Mouse (Mus musculus): ENCODE data around the gene Ttll9. TPM values are rescaled to one million over a fixed set of nuclear protein-coding genes. Genes with fewer than 3 reads are reported as not detected.

The Ttll9 gene
- polyA plus RNA-seq, 1 experiment from 2014 or later: 1.2 TPM

GRCm38 (mm10) chr2:153047828-153048465 lies 85.7 kb downstream of the Ttll9 start:
- Histone ChIP-seq H3K4me2 (no peak overlapping the region), H3K27me3 (peaks cover 39% of the 10 kb centered on the region), H3K9me3 (no peaks in the 10 kb centered on the region), H3K4me3 (replicated peaks) (no peak overlapping the region), H3K9ac (no peak overlapping the region), H3K36me3 (replicated peaks) (no peaks in the 10 kb centered on the region), H3K27ac (0 out of 2 replicates have a peak overlapping the region, but pooled peaks have one; percentile 26), H3K4me1 (peaks cover 25% of the 10 kb centered on the region)
- no peak for ATAC-seq (ENCODE audit: low FRiP score)
- 41% methylated on average over 17 of the region's 17 CpGs for WGBS

DNA sequence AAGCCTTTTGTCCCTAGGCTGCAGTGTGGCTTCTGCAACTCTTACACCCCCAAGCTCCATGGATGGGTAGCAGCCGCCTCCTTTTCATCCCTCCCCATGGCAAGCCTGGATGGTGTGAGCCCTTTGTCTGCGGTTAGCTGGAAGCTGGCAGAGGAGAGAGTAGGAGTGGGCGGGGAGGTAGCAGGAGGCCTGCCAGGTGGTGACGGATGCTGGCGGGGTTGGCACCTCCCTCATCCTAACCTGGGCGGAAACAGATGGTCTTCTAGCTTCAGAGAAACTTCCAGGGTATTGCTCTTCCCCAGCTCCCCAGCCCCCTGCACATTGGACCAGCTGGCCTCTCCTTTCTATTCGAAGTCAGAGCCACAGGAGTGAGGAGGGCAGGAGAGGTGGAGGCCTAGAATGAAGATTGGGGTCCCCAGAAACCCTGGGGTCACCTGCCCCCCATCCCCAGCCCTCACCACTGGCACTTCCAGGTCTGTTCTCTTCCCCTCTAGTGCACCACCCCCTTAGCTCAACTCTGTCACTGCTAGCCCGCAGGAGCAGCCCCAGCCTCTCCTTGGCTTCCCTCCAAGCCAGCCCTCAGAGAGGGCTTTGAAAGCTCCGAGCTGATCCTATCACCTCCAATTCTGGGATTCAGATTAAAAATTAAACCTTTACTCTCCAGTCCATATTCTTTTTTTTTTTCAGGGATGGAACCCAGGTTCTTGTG lies 87.2 kb downstream of the Ttll9 start:
- Histone ChIP-seq H3K27ac (peak overlapping the region; percentile 57), H3K4me1 (peaks cover 25% of the 10 kb centered on the region), H3K36me3 (replicated peaks) (peaks cover 1% of the 10 kb centered on the region; the same call in 1 of the 2 replicates), H3K9ac (no peak overlapping the region), H3K4me3 (replicated peaks) (no peak overlapping the region), H3K9me3 (no peaks in the 10 kb centered on the region), H3K4me2 (no peak overlapping the region), H3K27me3 (peaks cover 49% of the 10 kb centered on the region)
- peak; percentile 52; the same call in 1 of the 2 replicates for ATAC-seq (ENCODE audit: low FRiP score)
- WGBS: 43% methylated on average over 9 of the region's 9 CpGs

DNA sequence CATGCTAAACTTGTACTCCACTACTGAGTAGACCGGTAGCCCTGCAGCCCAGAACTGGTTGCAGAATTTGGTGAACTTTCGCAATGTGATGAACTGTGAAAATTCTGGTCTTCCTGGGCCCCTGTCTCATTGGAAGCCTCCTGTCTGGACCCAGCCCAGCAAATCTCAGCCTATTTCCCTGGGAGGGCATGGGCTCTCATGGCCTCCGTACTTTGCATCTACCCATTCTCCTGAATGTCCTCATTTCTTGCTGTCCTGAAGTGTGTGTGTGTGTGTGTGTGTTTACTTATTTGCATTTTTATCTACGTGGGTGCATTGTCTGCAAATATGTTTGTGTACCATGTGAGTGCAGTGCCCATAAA lies 87.7 kb downstream of the Ttll9 start:
- Histone ChIP-seq H3K36me3 (replicated peaks) (peaks cover 6% of the 10 kb centered on the region; the same call in 1 of the 2 replicates), H3K4me3 (replicated peaks) (no peak overlapping the region), H3K4me1 (peaks cover 25% of the 10 kb centered on the region), H3K4me2 (no peak overlapping the region), H3K27me3 (peaks cover 54% of the 10 kb centered on the region), H3K9ac (no peak overlapping the region), H3K9me3 (no peaks in the 10 kb centered on the region), H3K27ac (no peak overlapping the region)
- no peak for ATAC-seq (ENCODE audit: low FRiP score)
- WGBS: 84% methylated on average over 4 of the region's 4 CpGs

DNA sequence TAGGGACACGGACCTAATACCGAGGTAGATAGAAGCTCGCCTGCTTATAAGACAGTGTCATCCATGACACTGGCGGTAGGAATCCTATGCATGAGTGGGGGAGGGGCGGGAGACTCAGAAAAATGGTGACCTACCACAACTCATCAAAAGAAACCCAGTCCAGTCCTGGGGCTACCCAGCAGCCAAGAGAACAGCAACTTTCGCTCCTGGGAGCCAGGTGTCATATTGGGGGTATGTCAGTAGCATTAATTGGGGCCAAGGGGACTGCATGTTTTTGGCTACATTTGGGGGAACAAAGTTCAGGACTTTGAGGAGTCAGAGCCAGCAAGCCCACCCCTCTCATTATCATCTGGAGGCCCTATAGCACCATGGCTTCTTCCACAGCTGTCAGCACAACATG lies 88.8 kb downstream of the Ttll9 start:
- Histone ChIP-seq H3K27me3 (peaks cover 56% of the 10 kb centered on the region), H3K9me3 (no peaks in the 10 kb centered on the region), H3K4me3 (replicated peaks) (no peak overlapping the region), H3K9ac (no peak overlapping the region), H3K27ac (no peak overlapping the region), H3K4me1 (peaks cover 20% of the 10 kb centered on the region), H3K4me2 (no peak overlapping the region), H3K36me3 (replicated peaks) (peaks cover 9% of the 10 kb centered on the region; the same call in 1 of the 2 replicates)
- WGBS: 80% methylated on average over 6 of the region's 6 CpGs
- no peak for ATAC-seq (ENCODE audit: low FRiP score)

DNA sequence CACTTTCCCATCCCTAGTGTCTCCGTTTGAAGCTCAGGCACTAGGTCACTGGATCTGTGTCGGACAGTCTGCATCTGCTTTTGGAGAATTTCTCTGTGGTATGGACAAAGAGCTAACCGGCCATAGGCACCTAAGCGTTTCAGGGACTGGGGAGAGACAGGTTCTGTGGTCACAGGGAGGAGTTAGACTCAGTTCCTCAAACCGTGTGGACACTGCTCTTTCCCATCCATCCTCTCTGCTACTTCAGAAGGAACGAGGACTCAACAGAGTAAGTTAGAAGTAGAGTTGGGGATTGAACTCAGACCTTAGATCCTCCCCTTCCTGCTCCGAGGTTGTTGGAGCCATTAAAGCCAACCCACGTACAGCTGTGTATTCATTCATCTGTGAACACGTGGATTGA lies 89.3 kb downstream of the Ttll9 start:
- peaks cover 9% of the 10 kb centered on the region; the same call in 1 of the 2 replicates for H3K36me3 ChIP-seq (replicated peaks)
- peaks cover 16% of the 10 kb centered on the region for H3K4me1 ChIP-seq
- no peak overlapping the region for H3K4me3 ChIP-seq (replicated peaks)
- H3K9ac ChIP-seq: no peak overlapping the region
- 78% methylated on average over 9 of the region's 9 CpGs for WGBS
- ATAC-seq (ENCODE audit: low FRiP score): no peak
- no peak overlapping the region for H3K27ac ChIP-seq
- H3K9me3 ChIP-seq: no peaks in the 10 kb centered on the region
- peaks cover 53% of the 10 kb centered on the region for H3K27me3 ChIP-seq
- H3K4me2 ChIP-seq: no peak overlapping the region

DNA sequence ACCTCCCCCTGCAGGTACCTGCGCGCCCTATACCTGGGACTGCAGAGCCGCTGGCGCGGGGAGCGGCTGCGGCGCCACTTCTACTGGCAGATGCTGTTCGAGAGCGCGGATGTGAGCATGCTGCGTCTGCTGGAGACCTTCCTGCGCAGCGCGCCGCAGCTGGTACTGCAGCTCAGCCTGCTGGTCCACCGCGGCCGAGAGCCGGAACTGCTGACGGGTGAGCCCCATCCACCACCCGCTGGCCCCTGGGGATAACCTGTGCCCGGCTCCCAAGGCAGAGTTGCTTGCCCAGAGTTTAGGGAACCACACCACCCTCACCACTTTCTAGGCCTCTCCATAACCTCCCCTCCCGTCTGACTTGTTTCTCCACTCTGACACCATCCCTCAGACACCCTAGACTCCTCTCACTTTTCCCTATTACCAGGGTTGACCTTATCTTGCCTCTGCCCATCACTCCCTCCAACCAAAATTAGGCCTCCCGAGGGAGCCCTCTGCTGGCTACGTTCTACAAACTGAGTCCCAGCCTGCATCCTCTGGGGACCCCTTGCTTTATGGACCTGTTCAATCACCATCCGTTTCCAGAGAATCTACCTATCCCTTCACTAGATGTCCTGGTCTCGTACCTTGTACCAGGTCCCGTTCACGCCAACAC lies 90.5 kb downstream of the Ttll9 start:
- no peak overlapping the region for H3K9ac ChIP-seq

DNA sequence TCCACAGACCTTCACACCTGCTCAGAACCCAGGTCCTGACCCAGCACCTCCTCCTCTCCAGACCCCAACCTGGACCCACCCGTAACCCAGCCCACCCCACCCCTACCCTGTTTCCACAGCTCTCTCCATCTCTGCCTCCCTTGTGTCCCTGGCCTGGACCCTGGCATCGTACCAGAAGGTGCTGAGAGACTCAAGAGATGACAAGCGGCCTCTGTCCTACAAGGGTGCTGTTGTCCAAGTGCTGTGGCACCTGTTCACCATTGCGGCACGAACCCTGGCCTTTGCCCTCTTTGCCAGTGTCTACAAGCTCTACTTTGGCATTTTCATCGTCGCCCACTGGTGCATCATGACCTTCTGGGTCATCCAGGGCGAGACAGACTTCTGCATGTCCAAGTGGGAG lies 91.6 kb downstream of the Ttll9 start:
- peaks cover 13% of the 10 kb centered on the region for H3K4me1 ChIP-seq
- 90% methylated on average over 8 of the region's 8 CpGs for WGBS
- peaks cover 53% of the 10 kb centered on the region for H3K27me3 ChIP-seq
- H3K4me2 ChIP-seq: no peak overlapping the region
- no peak overlapping the region for H3K9ac ChIP-seq
- peaks cover 9% of the 10 kb centered on the region; the same call in 1 of the 2 replicates for H3K36me3 ChIP-seq (replicated peaks)
- no peak overlapping the region for H3K27ac ChIP-seq
- no peak for ATAC-seq (ENCODE audit: low FRiP score)
- no peaks in the 10 kb centered on the region for H3K9me3 ChIP-seq
- no peak overlapping the region for H3K4me3 ChIP-seq (replicated peaks)

More for the DNA sequence above, 90.5 kb downstream of the Ttll9 start:
- Histone ChIP-seq H3K27ac (no peak overlapping the region), H3K4me3 (replicated peaks) (no peak overlapping the region; the same call in 1 of the 2 replicates), H3K4me2 (no peak overlapping the region; the same call in 1 of the 2 replicates), H3K4me1 (peaks cover 13% of the 10 kb centered on the region), H3K9me3 (no peaks in the 10 kb centered on the region), H3K27me3 (peaks cover 53% of the 10 kb centered on the region), H3K36me3 (replicated peaks) (peaks cover 9% of the 10 kb centered on the region; the same call in 1 of the 2 replicates)
- no peak for ATAC-seq (ENCODE audit: low FRiP score)
- WGBS: 11% methylated on average over 28 of the region's 30 CpGs

- H3K27me3 ChIP-seq: peaks cover 46% of the 10 kb centered on the region
- H3K36me3 ChIP-seq (replicated peaks): peaks cover 9% of the 10 kb centered on the region; the same call in 1 of the 2 replicates
- H3K9me3 ChIP-seq: no peaks in the 10 kb centered on the region
- H3K4me1 ChIP-seq: 0 out of 2 replicates have a peak, but pooled peaks cover 5% of the 10 kb centered on the region
- WGBS: 56% methylated on average over 6 of the region's 6 CpGs
- H3K27ac ChIP-seq: no peak overlapping the region
- H3K9ac ChIP-seq: no peak overlapping the region
- H3K4me3 ChIP-seq (replicated peaks): no peak overlapping the region
- no peak for ATAC-seq (ENCODE audit: low FRiP score)
- no peak overlapping the region for H3K4me2 ChIP-seq
Measured at GRCm38 (mm10) chr2:153055270-153055920, 93.1 kb downstream of the Ttll9 start.

Other genes with a start within 250 kb of the Ttll9 start
- 37.9 and 48.5 TPM in 2 replicates for gene Id1, start 226.2 kb upstream of the Ttll9 start, polyA plus RNA-seq (2016; fragmentation: Nextera tagmentation; extraction: Ambion mirVana)
- gene Cox4i2, start 208.3 kb upstream of the Ttll9 start, polyA plus RNA-seq (2016; fragmentation: Nextera tagmentation; extraction: Ambion mirVana): 3.1 and 3.6 TPM in 2 replicates
- gene Bcl2l1, start 130.8 kb upstream of the Ttll9 start, polyA plus RNA-seq (2016; fragmentation: Nextera tagmentation; extraction: Ambion mirVana): 159 and 164 TPM in 2 replicates
- gene Tpx2, start 114.5 kb upstream of the Ttll9 start, polyA plus RNA-seq (2016; fragmentation: Nextera tagmentation; extraction: Ambion mirVana): 133 and 156 TPM in 2 replicates
- gene Mylk2, start 51.1 kb upstream of the Ttll9 start, polyA plus RNA-seq (2016; fragmentation: Nextera tagmentation; extraction: Ambion mirVana): not detected in 2 replicates
- 1.6 and 1.8 TPM in 2 replicates for gene Foxs1, start 29.3 kb upstream of the Ttll9 start, polyA plus RNA-seq (2016; fragmentation: Nextera tagmentation; extraction: Ambion mirVana)
- gene Dusp15, start 10.8 kb upstream of the Ttll9 start, polyA plus RNA-seq (2016; fragmentation: Nextera tagmentation; extraction: Ambion mirVana): 0.91 and 1.5 TPM in 2 replicates
- 109 and 119 TPM in 2 replicates for gene Pdrg1, start 52.9 kb downstream of the Ttll9 start, polyA plus RNA-seq (2016; fragmentation: Nextera tagmentation; extraction: Ambion mirVana)
- 0.95 and 1.2 TPM in 2 replicates for gene Xkr7, start 69.4 kb downstream of the Ttll9 start, polyA plus RNA-seq (2016; fragmentation: Nextera tagmentation; extraction: Ambion mirVana)
- gene Ccm2l, start 103.5 kb downstream of the Ttll9 start, polyA plus RNA-seq (2016; fragmentation: Nextera tagmentation; extraction: Ambion mirVana): 1.4 and 1.7 TPM in 2 replicates
- gene Hck, start 146.0 kb downstream of the Ttll9 start, polyA plus RNA-seq (2016; fragmentation: Nextera tagmentation; extraction: Ambion mirVana): 1.3 and 1.5 TPM in 2 replicates
- gene Tm9sf4, start 198.8 kb downstream of the Ttll9 start, polyA plus RNA-seq (2016; fragmentation: Nextera tagmentation; extraction: Ambion mirVana): 72.0 and 80.2 TPM in 2 replicates

Data from forebrain, embryonic 12.5 days (tissue).